Mouse (Mus musculus) gastrocnemius, postnatal 14 days (tissue): ENCODE data around the gene Tas2r135. TPM values are rescaled to one million over a fixed set of nuclear protein-coding genes. Genes with fewer than 3 reads are reported as not detected.
A peak's percentile ranks its signal among the peaks of the same experiment; 100 is the strongest.

Source experiments
- DNase-seq: peaks from one replicate; pipeline ENCODE4 v3.0.0; 2021; ENCODE audit warnings: mixed read lengths
- intact Hi-C: fragments of 180-260 bp; cut with DNase I; formaldehyde crosslinking; loops from one replicate; pipeline ENCODE4 v1.15.1; 2025; ENCODE audit warnings: low total_unique reads
- total RNA-seq, 2 experiments: library from RNA; stranded (reverse); gene quantifications; 2 replicates each; pipeline ENCODE4 v1.2.3; 2021

The Tas2r135 gene
- total RNA-seq, 2 experiments from 2014 or later, result not detected

DNA sequence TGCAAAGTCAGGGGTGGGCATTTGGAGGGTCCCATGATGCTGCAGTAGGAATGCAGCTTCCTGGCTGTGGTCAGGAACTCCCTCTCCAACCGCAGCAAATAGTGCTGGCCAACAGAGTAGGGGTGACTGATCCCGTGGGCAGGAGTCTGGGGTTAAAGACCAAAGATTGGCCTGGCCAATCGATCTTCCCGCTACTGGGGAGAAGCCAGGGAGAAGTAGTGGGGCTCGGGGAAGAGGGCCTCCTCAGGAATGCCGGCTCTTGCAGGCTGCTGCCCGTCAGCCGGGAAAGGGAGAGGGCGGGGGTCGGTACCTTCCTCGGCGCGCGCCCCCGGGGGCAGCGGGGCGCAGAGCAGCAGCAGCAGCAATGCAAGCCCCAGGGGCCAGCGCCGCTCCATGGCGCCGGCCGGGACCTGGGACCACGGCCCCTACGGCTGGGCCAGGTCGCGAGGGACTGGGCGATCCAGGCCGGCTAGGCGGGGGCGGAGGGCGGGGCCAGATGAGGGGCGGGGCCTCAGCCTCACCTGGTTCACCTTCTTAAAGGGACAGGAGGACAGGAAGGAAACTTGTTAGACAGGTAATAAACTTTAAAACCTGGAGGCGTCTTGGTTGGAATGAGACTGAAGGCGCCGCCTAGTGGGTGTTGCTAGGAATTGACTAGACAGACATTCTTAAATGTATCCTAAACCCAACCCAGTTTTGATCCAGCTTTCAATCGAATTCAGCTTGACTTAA, 32.3 kb upstream of the Tas2r135 start, which contains the start of gene Epha1:
Gene Epha1 (minus strand): TSS at position 453 of the 732 bp plus-strand sequence.
- intact Hi-C loops, result no loop called here
- peak; percentile 48 for DNase-seq

DNA sequence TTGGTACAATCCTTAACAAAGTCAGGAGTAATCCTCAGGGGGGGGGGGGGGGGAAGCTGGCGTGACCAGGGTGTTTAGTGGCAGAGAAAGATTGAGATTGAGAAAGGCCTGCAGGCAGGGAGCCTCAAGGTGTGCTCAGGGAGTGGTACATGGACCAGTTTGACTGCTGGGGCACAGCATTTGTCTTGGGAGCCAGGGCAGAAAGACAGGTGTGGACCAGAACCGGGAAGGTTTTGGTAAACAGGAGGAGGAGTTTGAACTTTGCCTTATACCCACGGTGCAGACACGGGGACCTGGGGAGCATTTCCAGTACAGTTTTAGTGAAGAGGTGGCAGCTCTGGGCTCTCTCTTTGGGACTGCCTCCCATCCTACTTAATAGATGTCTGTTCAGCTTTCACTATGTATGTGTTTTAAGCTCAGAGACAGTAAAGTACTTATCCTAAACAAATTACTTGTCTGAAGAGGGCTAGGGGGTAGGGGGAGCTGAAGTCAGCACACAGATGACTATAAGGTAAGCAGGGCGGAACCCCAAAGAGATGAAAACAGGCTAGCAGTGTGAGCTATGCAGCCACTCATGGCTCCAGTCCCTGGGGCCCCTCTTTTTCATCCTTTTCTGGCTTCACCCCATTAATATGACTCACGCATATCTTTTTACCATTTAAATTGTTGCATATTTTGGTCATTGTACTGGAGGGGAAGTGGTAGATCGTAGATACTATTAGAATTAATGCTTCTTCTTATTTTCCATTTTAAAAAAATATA, 31.4 kb upstream of the Tas2r135 start:
- intact Hi-C loops, result no loop called here
- DNase-seq, result no peak

DNA sequence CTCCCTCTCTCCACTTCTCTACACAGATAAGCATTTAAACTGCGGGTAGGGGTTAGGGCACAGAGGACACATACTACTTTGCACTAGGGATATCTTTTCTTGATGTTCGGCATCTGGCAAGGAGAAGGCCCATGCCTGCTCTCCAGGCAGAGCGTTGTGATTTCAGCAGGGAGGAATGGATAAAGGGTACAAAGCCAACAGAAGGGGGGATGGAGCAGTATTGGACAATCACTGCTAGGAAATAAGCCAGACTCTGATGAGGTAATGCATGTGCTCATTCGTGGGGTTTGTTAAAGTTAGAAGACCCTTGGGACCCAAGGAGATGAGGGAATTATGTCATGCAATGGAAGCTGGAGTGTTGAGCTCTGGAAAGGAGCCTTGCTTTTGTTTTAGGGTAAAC, 30.5 kb upstream of the Tas2r135 start:
- no peak for DNase-seq
- intact Hi-C loops, result no loop called here

DNA sequence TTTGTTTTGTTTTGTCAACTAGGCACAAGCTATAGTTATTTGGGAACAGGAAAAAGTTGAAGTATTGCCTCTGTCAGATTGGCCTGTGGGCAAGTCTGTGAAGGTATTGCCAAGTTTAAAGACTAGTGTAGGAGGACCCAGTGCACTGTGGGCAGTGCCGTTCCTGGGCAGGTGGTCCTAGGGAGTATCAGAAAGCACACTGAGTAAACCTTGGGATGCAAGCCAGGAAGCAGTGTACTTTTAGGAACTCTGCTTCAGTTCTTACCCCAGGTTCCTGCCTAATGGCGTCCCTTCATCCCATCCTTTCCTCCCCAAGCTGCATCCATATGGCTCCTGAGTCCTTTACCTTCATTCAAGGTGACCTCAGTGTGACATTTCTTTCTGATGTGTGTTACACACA, 30.1 kb upstream of the Tas2r135 start:
- no peak for DNase-seq

DNA sequence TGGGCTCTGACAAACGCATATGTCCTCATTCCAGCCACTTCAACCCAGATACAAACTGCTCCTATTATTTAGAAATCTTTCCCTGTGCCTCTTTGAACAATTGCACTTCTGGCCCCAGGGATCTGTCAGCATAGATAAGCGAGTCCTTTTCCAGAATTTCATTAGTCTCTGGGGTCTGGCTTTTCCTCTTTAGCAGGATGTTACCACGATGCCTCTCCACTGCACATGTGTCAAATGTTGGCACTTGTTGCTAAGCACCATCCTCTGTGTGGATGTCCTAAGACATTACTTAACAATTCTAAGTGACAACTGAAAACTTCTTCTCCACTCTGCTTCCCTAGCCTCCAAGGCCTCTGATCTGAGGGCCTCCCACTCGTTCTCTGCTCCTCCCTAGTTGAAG, 29.2 kb upstream of the Tas2r135 start:
- no peak for DNase-seq
- intact Hi-C loops, result no loop called here

More for the DNA sequence above, 30.1 kb upstream of the Tas2r135 start:
- intact Hi-C loops, result no loop called here

DNA sequence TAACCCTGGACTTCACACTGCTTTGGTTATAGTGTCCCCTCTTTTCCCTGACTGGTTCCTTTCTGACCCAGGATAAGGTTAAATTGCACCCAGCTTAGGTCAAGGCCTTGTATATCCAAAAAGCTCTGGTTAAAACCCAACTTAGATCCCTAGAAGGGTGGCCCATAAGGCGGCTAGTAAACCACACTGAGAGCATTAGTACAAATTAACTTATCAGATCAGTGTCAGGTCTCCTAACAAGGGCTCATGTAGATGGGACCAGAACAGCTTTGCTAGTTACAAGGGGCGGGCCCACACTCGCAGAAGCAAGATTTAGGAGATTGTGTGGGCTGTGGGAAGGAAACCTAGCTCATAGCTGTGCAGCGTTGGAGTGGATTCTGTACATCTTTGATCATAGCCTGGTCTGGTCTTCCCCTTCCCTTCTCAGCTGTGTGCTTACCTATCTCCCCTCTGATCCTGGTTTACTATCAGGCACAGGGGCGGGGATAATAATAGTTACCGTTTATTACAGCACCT, 28.7 kb upstream of the Tas2r135 start:
- no peak for DNase-seq
- intact Hi-C loops, result no loop called here

DNA sequence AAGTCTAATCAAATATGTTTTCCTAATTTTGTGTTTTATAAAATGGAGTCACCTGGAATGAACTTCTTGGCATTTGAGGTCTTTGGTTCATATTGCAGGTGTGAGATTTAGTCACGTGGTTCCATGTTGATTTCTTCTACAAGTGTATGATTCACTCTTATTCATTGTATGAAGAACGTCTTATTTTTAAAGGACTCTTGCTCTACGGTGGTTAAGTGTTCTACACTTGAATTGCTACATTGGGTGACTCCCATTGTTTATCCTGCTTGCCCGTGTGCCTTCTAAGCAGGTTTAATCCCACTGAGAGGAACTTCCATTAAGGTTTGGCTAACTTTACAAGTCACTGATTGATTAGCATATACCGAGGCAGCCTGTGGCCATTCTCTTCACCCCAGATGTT, 28.0 kb upstream of the Tas2r135 start:
- intact Hi-C loops, result no loop called here
- no peak for DNase-seq

DNA sequence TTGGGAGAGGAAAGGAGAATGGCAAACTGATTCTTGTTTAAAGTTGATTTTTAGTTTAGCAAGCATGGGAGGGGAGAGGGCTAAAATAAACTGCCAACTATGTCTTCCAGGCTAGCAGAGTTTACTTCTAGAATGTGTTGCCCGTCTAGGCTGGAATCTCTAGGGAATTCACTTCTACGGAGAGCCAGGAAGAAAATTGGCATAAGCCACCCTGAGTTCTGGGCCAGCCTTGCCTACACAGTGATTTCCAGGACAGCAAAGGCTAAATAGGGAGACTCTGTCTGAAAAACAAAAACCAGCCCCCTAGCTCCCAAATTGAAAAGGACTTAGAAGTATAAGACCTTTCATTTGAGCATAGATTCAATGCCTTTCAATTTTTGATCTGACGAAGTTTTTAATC, 25.7 kb upstream of the Tas2r135 start:
- no peak for DNase-seq
- intact Hi-C loops, result no loop called here

DNA sequence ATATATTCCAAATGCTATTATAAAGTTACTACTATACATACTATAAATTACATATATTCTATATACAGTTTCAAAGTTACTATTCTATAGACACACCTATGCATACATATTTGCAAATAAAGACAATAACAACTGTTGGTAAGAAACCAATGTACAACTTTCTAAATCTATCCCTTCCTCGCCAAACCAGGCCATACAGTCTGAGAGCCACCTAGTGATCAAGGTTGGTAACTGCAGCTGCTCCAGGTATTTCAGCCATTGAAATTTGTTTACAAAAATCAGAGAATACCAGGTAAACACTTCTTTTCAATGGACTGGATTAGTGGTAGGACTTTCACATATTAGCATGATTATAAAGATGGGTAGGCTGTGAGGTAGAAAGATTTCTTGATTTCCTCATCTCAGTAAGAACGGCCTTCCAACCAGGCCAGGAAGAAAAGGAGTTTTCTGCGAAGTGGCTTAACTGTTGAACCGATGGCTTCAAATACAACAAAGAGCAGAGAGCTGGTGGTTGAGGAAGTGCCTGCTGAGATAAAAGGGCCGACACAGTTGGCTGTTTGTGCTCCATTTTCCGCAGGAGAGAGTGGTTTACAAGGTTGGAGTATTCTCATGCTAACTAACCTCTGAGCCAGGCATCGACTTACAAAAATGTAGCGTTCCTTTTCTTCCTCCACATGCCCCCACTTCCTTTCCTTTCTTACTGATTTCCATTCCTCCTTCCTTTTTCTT, 24.7 kb upstream of the Tas2r135 start:
- intact Hi-C loops, result loop anchor here (5.0 kb wide), 1 partner anchor 33 kb away; the partner anchor contains the start of gene Zyx
- DNase-seq, result no peak

DNA sequence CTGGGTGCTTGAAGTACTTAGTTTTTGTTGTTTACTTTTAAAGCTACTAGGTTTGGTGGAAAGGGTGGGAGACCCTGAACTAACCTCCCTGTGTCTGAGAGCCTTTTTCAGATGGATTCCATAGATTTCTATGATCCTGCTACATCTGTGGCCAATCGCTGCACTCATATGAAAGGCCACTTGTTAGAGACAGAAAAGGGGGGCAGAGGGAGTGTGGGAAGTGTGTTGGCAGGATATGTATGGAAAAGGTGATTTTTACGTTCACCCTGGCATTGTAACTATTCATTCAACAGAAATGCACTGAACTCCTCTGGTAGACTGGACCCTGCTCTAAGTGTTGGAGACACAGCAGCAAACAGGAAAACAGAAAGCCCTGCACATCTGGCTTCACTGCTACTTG, 24.0 kb upstream of the Tas2r135 start:
- intact Hi-C loops, result loop anchor here (5.0 kb wide), 1 partner anchor 34 kb away; the partner anchor contains the start of gene Zyx
- no peak for DNase-seq

DNA sequence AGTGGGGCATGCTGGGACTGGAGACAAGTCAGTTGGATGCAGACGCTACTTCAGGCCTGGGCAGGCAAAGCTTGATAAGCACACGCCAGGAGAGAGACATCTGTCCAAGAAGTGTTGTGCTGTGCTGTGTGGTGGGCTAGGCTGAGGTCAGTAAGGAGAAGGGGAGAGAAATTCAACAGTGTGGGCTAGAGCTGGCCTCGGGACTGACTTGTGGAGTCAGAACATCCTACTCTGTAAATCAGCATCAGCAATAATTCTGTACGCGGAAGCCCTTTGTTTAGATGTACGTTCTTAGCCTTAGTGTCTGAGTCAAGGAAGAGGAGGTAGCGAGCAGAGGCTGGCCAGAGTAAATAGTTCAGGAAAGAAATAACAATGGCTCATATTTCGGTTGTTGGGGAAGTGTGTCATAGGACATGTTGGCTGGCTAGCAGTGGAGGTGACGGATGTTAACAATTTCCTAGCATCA, 23.3 kb upstream of the Tas2r135 start:
- intact Hi-C loops, result loop anchor here (5.0 kb wide), 1 partner anchor 35 kb away; the partner anchor contains the start of gene Zyx
- no peak for DNase-seq

DNA sequence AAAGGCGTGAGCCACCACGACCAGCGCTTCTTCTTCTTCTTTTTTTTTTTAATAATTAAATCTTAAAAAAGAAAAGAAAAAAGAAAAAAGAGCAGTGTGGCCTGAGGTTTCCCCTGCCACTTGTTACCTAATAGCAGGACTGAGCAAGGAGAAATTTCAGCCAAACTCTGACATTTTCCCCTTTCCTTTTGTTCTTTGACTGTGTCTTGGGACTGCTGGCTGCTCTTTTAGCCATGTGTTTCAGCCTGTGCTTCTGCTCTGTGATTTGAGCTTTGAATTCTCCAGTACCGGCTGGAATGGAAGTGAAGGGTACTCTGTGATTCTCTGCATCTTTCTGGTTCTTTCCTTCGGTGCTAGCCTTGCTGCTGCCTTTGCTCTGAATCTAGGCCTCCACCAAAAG, 21.9 kb upstream of the Tas2r135 start:
- intact Hi-C loops, result loop anchor here (5.0 kb wide), 1 partner anchor 36 kb away; the partner anchor contains the start of gene Zyx

DNA sequence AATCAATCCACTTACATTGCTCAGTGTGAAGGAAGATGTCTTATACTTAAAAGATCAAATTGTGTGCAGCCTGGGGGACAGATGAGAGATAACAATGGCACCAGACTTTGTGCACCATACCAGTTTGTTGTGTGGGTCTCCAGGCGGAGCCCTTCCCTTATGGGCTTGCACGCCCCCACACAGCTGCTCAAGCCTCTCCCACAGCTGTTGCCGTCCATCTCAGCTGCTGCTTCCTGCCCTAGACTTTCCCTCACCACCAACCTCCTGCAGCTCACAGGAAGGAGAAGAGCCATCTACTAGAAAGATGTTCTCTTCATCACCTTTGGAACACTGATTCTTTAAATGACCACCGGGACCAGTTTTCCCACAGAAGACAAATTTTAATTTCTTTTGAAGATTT, 19.6 kb upstream of the Tas2r135 start:
- DNase-seq, result no peak
- intact Hi-C loops, result no loop called here

More for the DNA sequence above, 21.9 kb upstream of the Tas2r135 start:
- no peak for DNase-seq

DNA sequence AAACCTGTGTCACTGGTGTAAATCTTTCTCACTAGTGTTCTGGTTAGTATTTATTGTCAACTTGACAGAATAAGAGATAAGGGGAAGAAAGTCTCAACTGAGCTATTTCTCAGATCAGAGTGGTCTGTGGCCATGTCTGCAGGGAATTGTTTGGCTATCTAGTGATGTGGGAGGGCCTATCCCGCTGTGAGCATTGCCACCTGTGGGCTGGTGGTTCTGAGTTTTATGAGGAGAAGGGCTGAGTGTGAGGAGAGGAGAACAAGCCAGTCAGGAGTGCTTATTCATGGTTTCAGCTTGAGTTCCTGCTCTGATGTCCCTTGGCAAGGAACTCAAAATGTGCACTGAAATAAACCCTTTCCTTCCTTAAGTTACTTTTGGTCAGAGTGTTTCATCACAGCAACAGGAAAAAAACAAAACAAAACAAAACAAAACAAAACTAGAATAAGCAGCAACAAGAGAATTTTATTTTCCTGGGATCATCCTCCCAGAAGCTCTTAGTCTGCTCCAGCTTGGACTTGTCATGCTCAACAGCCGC, 13.4 kb upstream of the Tas2r135 start:
- DNase-seq, result no peak
- intact Hi-C loops, result no loop called here

DNA sequence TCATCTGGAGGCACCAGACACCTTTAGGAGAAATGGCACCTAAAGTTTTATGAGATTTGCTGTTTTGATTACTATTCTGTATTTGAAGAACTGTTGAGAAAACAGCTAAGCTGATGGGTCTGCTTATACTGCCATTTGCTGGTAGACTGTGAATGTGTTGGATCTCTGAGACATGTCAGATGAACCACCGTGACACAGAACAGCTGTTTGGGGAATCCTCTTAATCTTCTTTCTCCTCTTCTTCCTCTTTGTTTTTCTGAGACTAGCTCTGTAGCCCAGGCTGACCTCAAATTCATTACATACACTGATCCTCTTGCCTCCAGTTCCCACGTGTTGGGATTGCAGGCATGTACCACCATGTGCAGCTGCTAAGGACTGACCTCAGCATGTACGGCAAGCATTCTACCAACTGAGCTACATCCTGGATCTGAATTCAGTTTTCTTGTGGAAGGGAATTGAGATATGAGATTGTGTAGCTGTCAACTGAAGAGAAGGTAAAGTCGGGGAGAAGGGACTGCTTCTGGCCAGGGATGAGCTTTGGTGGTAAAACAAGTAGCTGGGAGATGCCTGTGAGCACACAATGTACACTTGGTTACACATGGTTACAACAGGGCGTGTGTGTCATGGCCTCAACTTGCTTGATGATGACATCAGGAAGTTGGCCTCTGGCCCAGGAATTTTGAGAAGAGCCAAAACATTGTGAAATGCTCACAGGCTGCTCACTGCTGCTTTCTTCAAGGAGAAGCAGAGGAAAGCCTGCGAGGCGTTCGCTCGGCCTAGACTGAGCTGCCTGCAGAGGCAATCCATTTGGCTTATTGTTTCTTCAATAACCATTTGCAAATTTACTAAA, 9.0 kb upstream of the Tas2r135 start:
- intact Hi-C loops, result no loop called here

DNA sequence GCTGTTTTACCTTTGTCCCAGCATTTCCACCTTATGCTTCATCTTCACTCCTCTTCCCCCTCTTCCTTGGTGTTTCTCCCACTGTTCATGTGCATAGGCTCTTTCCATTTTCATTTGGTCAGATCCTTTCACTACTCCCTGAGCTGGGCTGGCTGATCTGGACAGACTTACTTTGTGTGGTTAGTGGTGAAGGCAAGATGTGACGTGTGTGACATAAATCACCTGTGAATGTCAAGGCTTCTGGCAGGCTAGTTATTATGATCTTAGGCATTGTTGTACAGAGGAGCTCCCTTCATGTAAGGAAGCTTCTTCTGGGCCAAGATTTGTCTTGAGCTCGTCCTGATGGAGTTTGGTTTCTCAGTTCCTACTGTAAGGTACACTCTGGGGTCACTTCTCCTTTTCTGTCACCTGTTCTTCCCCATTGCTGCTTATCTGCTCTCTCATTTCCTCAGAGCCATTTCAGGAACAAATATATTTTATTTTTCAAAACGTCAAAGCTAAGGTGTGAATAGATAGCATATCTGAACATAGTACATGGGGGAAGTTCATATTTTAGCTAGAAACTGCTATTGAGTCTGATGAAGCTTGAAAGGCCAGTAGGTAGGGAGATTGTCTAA, 8.1 kb upstream of the Tas2r135 start:
- intact Hi-C loops, result no loop called here
- DNase-seq, result no peak

More for the DNA sequence above, 9.0 kb upstream of the Tas2r135 start:
- DNase-seq, result peak; percentile 84

DNA sequence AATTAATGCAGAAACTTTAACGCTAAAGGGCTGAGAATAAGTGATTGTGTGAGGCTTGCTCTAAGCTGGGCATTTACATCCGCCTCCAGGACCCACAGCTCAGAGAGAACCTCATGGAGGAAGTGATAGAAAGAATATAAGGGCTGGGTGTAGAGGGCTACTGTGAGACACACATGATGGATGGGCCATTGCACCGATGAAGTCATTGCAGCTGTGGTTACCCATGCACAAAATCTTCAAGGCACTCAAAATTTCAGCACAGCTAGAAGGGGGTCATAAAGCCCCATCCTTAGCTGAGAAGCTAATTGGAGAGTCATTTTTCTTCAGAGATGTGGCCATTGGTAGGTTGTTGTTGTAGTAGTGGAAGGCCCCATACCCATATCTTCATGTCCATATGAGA, 6.9 kb upstream of the Tas2r135 start:
- intact Hi-C loops, result no loop called here
- no peak for DNase-seq

DNA sequence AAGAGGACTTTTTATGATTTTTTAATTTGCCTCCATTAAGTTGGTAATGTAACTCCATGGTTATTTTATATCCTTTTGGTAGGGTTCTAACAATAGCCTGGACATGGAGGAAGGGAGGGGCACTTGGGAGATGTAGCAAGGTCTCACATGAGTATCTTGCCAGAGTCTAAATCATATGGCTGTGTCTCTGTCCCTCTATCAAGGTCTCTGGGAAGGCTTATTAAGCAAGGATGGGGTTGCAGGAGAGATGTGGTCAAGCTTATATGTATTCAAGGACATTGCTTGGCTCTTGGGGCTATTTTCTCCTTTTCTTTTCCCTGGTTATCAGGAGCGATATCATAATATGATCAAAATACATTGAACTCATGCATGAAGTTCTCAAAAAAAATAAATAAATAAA, 6.2 kb upstream of the Tas2r135 start:
- intact Hi-C loops, result no loop called here

More for the DNA sequence above, 6.2 kb upstream of the Tas2r135 start:
- DNase-seq, result no peak
